Mouse (Mus musculus): Measurements from ENCODE around the gene Nfya. TPM values are rescaled to one million over a fixed set of nuclear protein-coding genes. Genes with fewer than 3 reads are reported as not detected.

Nfya gene
- polyA plus RNA-seq, 1 experiment from 2014 or later: 3.5 TPM

- Histone ChIP-seq H3K27ac (replicated peaks) (no peak overlapping the region), H3K4me3 (ENCODE audit: low read depth, low read length) (no peak overlapping the region), H3K27me3 (ENCODE audit: control insufficient read depth, insufficient read depth, low read length) (no peaks in the 10 kb centered on the region), H3K4me1 (replicated peaks; ENCODE audit: control insufficient read depth, insufficient read depth) (no peaks in the 10 kb centered on the region), H3K9me3 (ENCODE audit: control insufficient read depth, low read length) (no peaks in the 10 kb centered on the region), H3K9ac (ENCODE audit: low read length) (no peak overlapping the region), H3K4me2 (replicated peaks; ENCODE audit: low read depth) (no peak overlapping the region), H3K36me3 (ENCODE audit: control insufficient read depth, insufficient read depth, low read length) (no peaks in the 10 kb centered on the region)
- DNase-seq (ENCODE audit: low spot score) (no peak), ATAC-seq (ENCODE audit: low FRiP score, low TSS enrichment) (no peak)
- TF ChIP-seq CTCF (IDR thresholded peaks at IDR 0.05; ENCODE audit: low read depth) (no peak), EP300 (optimal IDR thresholded peaks at IDR 0.05) (no peak)
- 71% methylated on average over 16 of the region's 16 CpGs for WGBS
Observed at GRCm38 (mm10) chr17:48443542-48444145, 33.9 kb upstream of the Nfya start.

- Histone ChIP-seq H3K27me3 (ENCODE audit: control insufficient read depth, insufficient read depth, low read length) (no peaks in the 10 kb centered on the region), H3K9me3 (ENCODE audit: control insufficient read depth, low read length) (no peaks in the 10 kb centered on the region), H3K4me3 (ENCODE audit: low read depth, low read length) (no peak overlapping the region), H3K4me1 (replicated peaks; ENCODE audit: control insufficient read depth, insufficient read depth) (no peaks in the 10 kb centered on the region), H3K4me2 (replicated peaks; ENCODE audit: low read depth) (no peak overlapping the region), H3K9ac (ENCODE audit: low read length) (no peak overlapping the region), H3K27ac (replicated peaks) (no peak overlapping the region), H3K36me3 (ENCODE audit: control insufficient read depth, insufficient read depth, low read length) (no peaks in the 10 kb centered on the region)
- 65% methylated on average over 7 of the region's 7 CpGs for WGBS
- TF ChIP-seq EP300 (optimal IDR thresholded peaks at IDR 0.05): no peak
- TF ChIP-seq CTCF (IDR thresholded peaks at IDR 0.05; ENCODE audit: low read depth): peak; percentile 38
- DNase-seq (ENCODE audit: low spot score) (no peak), ATAC-seq (ENCODE audit: low FRiP score, low TSS enrichment) (no peak)
Observed at GRCm38 (mm10) chr17:48442745-48443457, 33.2 kb upstream of the Nfya start.

- H3K4me2 ChIP-seq (replicated peaks; ENCODE audit: low read depth): no peak overlapping the region
- no peak for TF ChIP-seq EP300 (optimal IDR thresholded peaks at IDR 0.05)
- TF ChIP-seq CTCF (IDR thresholded peaks at IDR 0.05; ENCODE audit: low read depth): peak; percentile 61
- 27% methylated on average over 7 of the region's 7 CpGs for WGBS
- no peaks in the 10 kb centered on the region for H3K36me3 ChIP-seq (ENCODE audit: control insufficient read depth, insufficient read depth, low read length)
- H3K27ac ChIP-seq (replicated peaks): peak overlapping the region; percentile 53
- H3K9me3 ChIP-seq (ENCODE audit: control insufficient read depth, low read length): no peaks in the 10 kb centered on the region
- ATAC-seq (ENCODE audit: low FRiP score, low TSS enrichment) (peak; percentile 25; the same call in 1 of the 2 replicates), DNase-seq (ENCODE audit: low spot score) (peak; percentile 56)
- no peak overlapping the region for H3K4me3 ChIP-seq (ENCODE audit: low read depth, low read length)
- no peaks in the 10 kb centered on the region for H3K4me1 ChIP-seq (replicated peaks; ENCODE audit: control insufficient read depth, insufficient read depth)
- H3K27me3 ChIP-seq (ENCODE audit: control insufficient read depth, insufficient read depth, low read length): no peaks in the 10 kb centered on the region
- no peak overlapping the region for H3K9ac ChIP-seq (ENCODE audit: low read length)
Observed at GRCm38 (mm10) chr17:48437421-48437911, 27.8 kb upstream of the Nfya start.

GRCm38 (mm10) chr17:48436487-48436886 is 26.8 kb upstream of the Nfya start:
- no peak for TF ChIP-seq CTCF (IDR thresholded peaks at IDR 0.05; ENCODE audit: low read depth)
- TF ChIP-seq EP300 (optimal IDR thresholded peaks at IDR 0.05): no peak
- Histone ChIP-seq H3K27me3 (ENCODE audit: control insufficient read depth, insufficient read depth, low read length) (no peaks in the 10 kb centered on the region), H3K27ac (replicated peaks) (peak overlapping the region; percentile 74), H3K36me3 (ENCODE audit: control insufficient read depth, insufficient read depth, low read length) (no peaks in the 10 kb centered on the region), H3K4me2 (replicated peaks; ENCODE audit: low read depth) (no peak overlapping the region), H3K4me3 (ENCODE audit: low read depth, low read length) (no peak overlapping the region), H3K9me3 (ENCODE audit: control insufficient read depth, low read length) (no peaks in the 10 kb centered on the region), H3K9ac (ENCODE audit: low read length) (no peak overlapping the region), H3K4me1 (replicated peaks; ENCODE audit: control insufficient read depth, insufficient read depth) (peaks cover 2% of the 10 kb centered on the region; the same call in 1 of the 2 replicates)
- DNase-seq (ENCODE audit: low spot score) (no peak), ATAC-seq (ENCODE audit: low FRiP score, low TSS enrichment) (peak; percentile 14; the same call in 1 of the 2 replicates)
- WGBS: 59% methylated on average over 1 of the region's 1 CpGs

GRCm38 (mm10) chr17:48434479-48434878 is 24.8 kb upstream of the Nfya start:
- Histone ChIP-seq H3K27me3 (ENCODE audit: control insufficient read depth, insufficient read depth, low read length) (no peaks in the 10 kb centered on the region), H3K36me3 (ENCODE audit: control insufficient read depth, insufficient read depth, low read length) (no peaks in the 10 kb centered on the region), H3K4me3 (ENCODE audit: low read depth, low read length) (no peak overlapping the region), H3K4me1 (replicated peaks; ENCODE audit: control insufficient read depth, insufficient read depth) (peaks cover 5% of the 10 kb centered on the region), H3K27ac (replicated peaks) (no peak overlapping the region), H3K4me2 (replicated peaks; ENCODE audit: low read depth) (no peak overlapping the region), H3K9ac (ENCODE audit: low read length) (no peak overlapping the region), H3K9me3 (ENCODE audit: control insufficient read depth, low read length) (no peaks in the 10 kb centered on the region)
- ATAC-seq (ENCODE audit: low FRiP score, low TSS enrichment): no peak
- no peak for DNase-seq (ENCODE audit: low spot score)
- TF ChIP-seq EP300 (optimal IDR thresholded peaks at IDR 0.05) (no peak), CTCF (IDR thresholded peaks at IDR 0.05; ENCODE audit: low read depth) (no peak)
- WGBS: 85% methylated on average over 5 of the region's 5 CpGs
